Comparison of ENCODE assay signal across 16 mouse cellular contexts in genomic region chr12:27507523-27508225, GRCm38 (mm10).
DNase-seq lines count a peak whose midpoint lies in the region.
"Had no signal": no experiment of that assay in that cellular context is flagged by ENCODE, and none has a peak within 500 bp of the region (broad histone marks: within the 10 kb centered on the region; RNA-seq: fewer than 3 reads in every experiment).

No protein-coding gene starts in this region.

- no peaks in the 10 kb centered on the region for H3K9me3 ChIP-seq in midbrain, embryonic 10.5 days (replicated peaks)
- H3K9me3 ChIP-seq: hindbrain, embryonic 10.5 days; limb, embryonic 13.5 days; midbrain, embryonic 13.5 days had no signal

- H3K27me3 ChIP-seq in midbrain, embryonic 10.5 days (ENCODE audit: low read depth, poor library complexity, severe bottlenecking): no peaks in the 10 kb centered on the region
- H3K27me3 ChIP-seq: limb, embryonic 13.5 days; midbrain, embryonic 13.5 days had no signal

- 73% methylated on average over 5 of the region's 5 CpGs for WGBS in midbrain, embryonic 10.5 days

- peak; percentile 7 to 20 for DNase-seq in urinary bladder, postnatal 36 days (ENCODE audit: low spot score in 2 of 2)
- DNase-seq in urinary bladder, adult 2 months (ENCODE audit: low spot score): no peak
- peak; percentile 70 to 87 for DNase-seq in kidney, adult 8-10 months
- DNase-seq in kidney, postnatal 36 days: peak; percentile 59 to 86
- no peak for DNase-seq in frontal cortex, postnatal 10 days (ENCODE audit: low spot score in 2 of 2)
- no peak for DNase-seq in midbrain, embryonic 10.5 days (ENCODE audit: low spot score)
- DNase-seq in thymus, postnatal 25 days: no peak
- DNase-seq: adrenal gland, postnatal 36 days; cerebellum, adult 9-11 months; heart, adult 11 months; spleen, adult 18-20 months had no signal

- no peaks in the 10 kb centered on the region for H3K36me3 ChIP-seq in midbrain, embryonic 10.5 days
- H3K36me3 ChIP-seq: hindbrain, embryonic 10.5 days; limb, embryonic 13.5 days; midbrain, embryonic 13.5 days had no signal

- H3K4me1 ChIP-seq in midbrain, embryonic 10.5 days: peaks cover 8% of the 10 kb centered on the region

- H3K4me3 ChIP-seq in midbrain, embryonic 10.5 days: no peak overlapping the region
- H3K4me3 ChIP-seq: hindbrain, embryonic 10.5 days; limb, embryonic 13.5 days; midbrain, embryonic 13.5 days; myocyte had no signal

- H3K27ac ChIP-seq in midbrain, embryonic 10.5 days (replicated peaks): no peak overlapping the region
- H3K27ac ChIP-seq: hindbrain, embryonic 10.5 days; limb, embryonic 13.5 days; macrophage; midbrain, embryonic 13.5 days had no signal

Comparison
In these comparisons a context has a peak if more than half of its experiments do, and no peak if none do; other contexts are left out.
1. DNase-seq: peak in urinary bladder, postnatal 36 days (2 of 2), kidney, adult 8-10 months (2 of 2) and kidney, postnatal 36 days (2 of 2); none in urinary bladder, adult 2 months (single experiment), frontal cortex, postnatal 10 days (0 of 2), midbrain, embryonic 10.5 days (single experiment) and thymus, postnatal 25 days (single experiment).